Mouse (Mus musculus) bone marrow macrophage, adult 2 months (primary cell): Measurements from ENCODE around the gene Mylpf.

ENCODE experiments used
- CTCF ChIP-seq: IDR thresholded peaks from 2 replicates; pipeline ENCODE4 v1.5.1; 2012; ENCODE audit warnings: low read depth, mild to moderate bottlenecking, low read length, moderate library complexity
- POLR2A ChIP-seq: IDR thresholded peaks from 2 replicates; pipeline ENCODE4 v1.6.1; 2012; ENCODE audit warnings: mild to moderate bottlenecking, low read depth, low read length, borderline replicate concordance

- no peak for TF ChIP-seq CTCF
- no peak for TF ChIP-seq POLR2A
These were observed 25.1 kb downstream of the Mylpf start for GRCm38 (mm10) chr7:127233765-127234164.
